Mouse (Mus musculus) hindbrain, postnatal 0 days (tissue): Measurements from ENCODE around the gene Mvk. TPM values are rescaled to one million over a fixed set of nuclear protein-coding genes. Genes with fewer than 3 reads are reported as not detected.

Experiments used
- ATAC-seq: fragments of 200-750 bp; cut with Nextera tagmentation; 2 replicates; pipeline ENCODE4 v1.8.0; 2017; ENCODE audit warnings: mild to moderate bottlenecking, moderate TSS enrichment, moderate library complexity
- DNase-seq: peaks from one replicate; pipeline ENCODE4 v3.0.0-alpha.2; 2015; ENCODE audit warnings: low spot score
- H3K27ac ChIP-seq: fragments of 300-500 bp; sonication (generic); 2 replicates; pipeline ENCODE4 v1.5.1; 2014; ENCODE audit warnings: mild to moderate bottlenecking
- H3K27me3 ChIP-seq: fragments of 300-500 bp; sonication (generic); 2 replicates; pipeline ENCODE4 v1.6.1; 2014; ENCODE audit warnings: low read length, mixed read lengths; ENCODE audit not compliant: insufficient read depth
- H3K36me3 ChIP-seq: fragments of 300-500 bp; sonication (generic); 2 replicates; pipeline ENCODE4 v1.6.1; 2014; ENCODE audit warnings: low read length, mixed read lengths; ENCODE audit not compliant: insufficient read depth
- H3K4me1 ChIP-seq: fragments of 300-500 bp; sonication (generic); 2 replicates; pipeline ENCODE4 v1.6.1; 2014; ENCODE audit warnings: antibody characterized with exemption, low read length, mixed read lengths; ENCODE audit not compliant: insufficient read depth
- H3K4me2 ChIP-seq: fragments of 300-500 bp; sonication (generic); 2 replicates; pipeline ENCODE4 v1.6.1; 2014; ENCODE audit warnings: low read depth, mild to moderate bottlenecking, low read length, moderate library complexity, mixed read lengths
- H3K4me3 ChIP-seq: fragments of 300-500 bp; sonication (generic); 2 replicates; pipeline ENCODE4 v1.5.1; 2014; ENCODE audit warnings: low read length
- H3K9ac ChIP-seq: fragments of 300-500 bp; sonication (generic); replicated peaks from 2 replicates; pipeline ENCODE4 v1.6.1; 2014; ENCODE audit warnings: mild to moderate bottlenecking, low read length, moderate library complexity, mixed read lengths
- H3K9me3 ChIP-seq: fragments of 300-500 bp; sonication (generic); 2 replicates; pipeline ENCODE4 v1.6.1; 2016; ENCODE audit warnings: low read length, mixed read lengths
- CTCF ChIP-seq: IDR thresholded peaks from 2 replicates; pipeline ENCODE4 v1.5.1; 2016; ENCODE audit warnings: antibody characterized with exemption, control low read depth, low read depth
- WGBS: fragments of 180-500 bp; shearing (Covaris S2); extraction: QIAGEN DNeasy Blood & Tissue Kit; methylation state at CpG from one replicate; pipeline ENCODE4 v1.1.7; 2014; 5-methylcytosine and 5-hydroxymethylcytosine counted together
- polyA plus RNA-seq: library from polyadenylated mRNA; unstranded; fragments of >200 nt; fragmentation: Nextera tagmentation; extraction: Ambion mirVana; gene quantifications from 2 replicates; pipeline ENCODE4 v1.2.1, GENCODE M21; 2015
- total RNA-seq: library from RNA; depleted of rRNA; stranded (reverse); fragments of >200 nt; gene quantifications from 2 replicates; pipeline ENCODE4 v1.2.3, GENCODE M21; 2014

The Mvk gene
- total and polyA plus RNA-seq, 2 experiments from 2014 or later, result 71.9 to 143 TPM

- DNase-seq (no peak), ATAC-seq (no peak)
- Histone ChIP-seq H3K9me3 (no peaks in the 10 kb centered on the region), H3K27me3 (no peaks in the 10 kb centered on the region), H3K27ac (no peak overlapping the region), H3K4me3 (no peak overlapping the region), H3K9ac (no peak overlapping the region), H3K4me1 (no peaks in the 10 kb centered on the region), H3K4me2 (no peak overlapping the region), H3K36me3 (no peaks in the 10 kb centered on the region)
- no peak for TF ChIP-seq CTCF
- 62% methylated on average over 12 of the region's 12 CpGs for WGBS
These were observed 34.2 kb downstream of the Mvk start for GRCm38 (mm10) chr5:114478267-114478666.

GRCm38 (mm10) chr5:114482587-114483011 is 38.5 kb downstream of the Mvk start:
- Histone ChIP-seq H3K9me3 (no peaks in the 10 kb centered on the region), H3K27ac (no peak overlapping the region), H3K9ac (no peak overlapping the region), H3K27me3 (no peaks in the 10 kb centered on the region), H3K4me1 (no peaks in the 10 kb centered on the region), H3K4me3 (no peak overlapping the region), H3K36me3 (no peaks in the 10 kb centered on the region), H3K4me2 (no peak overlapping the region)
- 6% methylated on average over 14 of the region's 14 CpGs for WGBS
- DNase-seq, result no peak
- ATAC-seq, result no peak
- TF ChIP-seq CTCF, result no peak

- no peaks in the 10 kb centered on the region for H3K4me1 ChIP-seq
- no peak for TF ChIP-seq CTCF
- no peak overlapping the region for H3K4me2 ChIP-seq
- ATAC-seq (no peak), DNase-seq (no peak)
- no peak overlapping the region for H3K4me3 ChIP-seq
- WGBS, result 91% methylated on average over 14 of the region's 14 CpGs
- no peaks in the 10 kb centered on the region for H3K9me3 ChIP-seq
- H3K36me3 ChIP-seq, result no peaks in the 10 kb centered on the region
- no peaks in the 10 kb centered on the region for H3K27me3 ChIP-seq
- H3K9ac ChIP-seq, result no peak overlapping the region
- no peak overlapping the region for H3K27ac ChIP-seq
These were observed 41.6 kb downstream of the Mvk start for GRCm38 (mm10) chr5:114485685-114486084.

- 74% methylated on average over 6 of the region's 6 CpGs for WGBS
- H3K4me2 ChIP-seq, result no peak overlapping the region
- H3K9ac ChIP-seq, result no peak overlapping the region
- H3K36me3 ChIP-seq, result no peaks in the 10 kb centered on the region
- no peaks in the 10 kb centered on the region for H3K9me3 ChIP-seq
- H3K4me1 ChIP-seq, result no peaks in the 10 kb centered on the region
- H3K27me3 ChIP-seq, result no peaks in the 10 kb centered on the region
- no peak for TF ChIP-seq CTCF
- H3K27ac ChIP-seq, result no peak overlapping the region
- H3K4me3 ChIP-seq, result no peak overlapping the region
- no peak for DNase-seq
- no peak for ATAC-seq
These were observed 45.5 kb downstream of the Mvk start for GRCm38 (mm10) chr5:114489570-114489969.

DNA sequence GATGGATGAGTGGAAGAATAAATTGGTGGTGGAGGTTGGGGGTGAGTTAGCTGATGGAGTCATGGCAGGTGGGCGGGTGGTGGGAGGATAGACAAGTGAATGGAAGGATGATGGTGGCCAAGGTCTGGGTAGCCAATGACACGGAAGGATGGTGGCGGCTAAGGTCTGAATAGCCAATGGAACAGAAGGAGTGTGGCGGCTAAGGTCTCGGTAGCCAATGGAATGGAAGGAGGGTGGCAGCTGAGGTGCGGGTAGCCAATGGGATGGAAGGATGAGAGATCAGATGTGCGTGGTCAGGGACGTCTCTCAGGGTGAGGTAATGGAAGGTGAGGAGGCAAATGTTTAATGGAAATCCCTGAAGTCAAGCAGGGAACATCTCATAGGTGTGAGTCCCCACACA is 46.2 kb downstream of the Mvk start:
- H3K9ac ChIP-seq, result no peak overlapping the region
- H3K4me2 ChIP-seq, result no peak overlapping the region
- H3K27me3 ChIP-seq, result no peaks in the 10 kb centered on the region
- no peak overlapping the region for H3K27ac ChIP-seq
- H3K4me3 ChIP-seq, result no peak overlapping the region
- TF ChIP-seq CTCF, result no peak
- DNase-seq, result no peak
- no peaks in the 10 kb centered on the region for H3K4me1 ChIP-seq
- no peak for ATAC-seq
- WGBS, result 94% methylated on average over 8 of the region's 8 CpGs
- H3K36me3 ChIP-seq, result no peaks in the 10 kb centered on the region
- H3K9me3 ChIP-seq, result no peaks in the 10 kb centered on the region

DNA sequence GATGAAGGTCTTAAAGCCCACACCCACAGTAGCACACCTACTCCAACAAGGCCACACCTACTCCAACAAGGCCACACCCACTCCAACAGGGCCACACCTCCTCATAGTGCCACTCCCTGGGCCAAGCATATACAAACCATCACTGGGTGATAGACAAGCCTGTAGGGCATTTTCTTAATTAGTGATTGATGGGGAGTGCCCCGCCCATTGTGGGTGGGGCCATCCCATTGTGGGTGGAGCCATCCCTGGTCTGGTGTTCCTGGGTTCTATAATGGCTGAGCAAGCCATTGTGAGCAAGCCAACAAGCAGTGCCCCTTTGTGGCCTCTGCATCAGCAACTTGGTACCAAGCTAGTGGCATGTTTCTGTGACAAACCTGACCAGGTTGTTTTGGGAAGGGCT is 50.7 kb downstream of the Mvk start:
- no peak overlapping the region for H3K4me2 ChIP-seq
- 25% methylated on average over 1 of the region's 1 CpGs for WGBS
- no peak overlapping the region for H3K4me3 ChIP-seq
- H3K9me3 ChIP-seq, result no peaks in the 10 kb centered on the region
- H3K27me3 ChIP-seq, result no peaks in the 10 kb centered on the region
- H3K9ac ChIP-seq, result no peak overlapping the region
- ATAC-seq (no peak), DNase-seq (no peak)
- H3K36me3 ChIP-seq, result no peaks in the 10 kb centered on the region
- TF ChIP-seq CTCF, result no peak
- H3K27ac ChIP-seq, result no peak overlapping the region
- H3K4me1 ChIP-seq, result no peaks in the 10 kb centered on the region

DNA sequence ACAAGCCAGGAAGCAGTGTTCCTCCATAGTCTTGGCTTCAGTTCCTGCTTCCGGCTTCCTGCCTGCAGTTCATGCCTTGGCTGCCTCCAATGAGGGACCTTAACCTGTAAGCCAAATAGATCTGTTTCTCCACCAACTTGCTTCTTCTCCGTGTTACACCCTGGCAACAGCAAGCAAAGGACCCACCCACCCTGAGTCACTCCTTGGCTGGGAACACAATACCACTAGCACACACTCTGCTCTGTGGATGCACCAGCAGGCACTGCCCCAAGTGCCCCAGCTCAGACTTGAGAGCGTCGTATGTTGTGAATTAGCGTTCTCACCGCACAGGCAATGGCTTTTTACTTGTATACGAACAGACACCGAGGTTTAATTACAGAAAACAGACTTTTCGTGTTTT is 57.2 kb downstream of the Mvk start:
- Histone ChIP-seq H3K4me3 (no peak overlapping the region), H3K27ac (no peak overlapping the region), H3K9ac (no peak overlapping the region), H3K27me3 (no peaks in the 10 kb centered on the region), H3K9me3 (no peaks in the 10 kb centered on the region), H3K4me1 (no peaks in the 10 kb centered on the region), H3K4me2 (no peak overlapping the region), H3K36me3 (no peaks in the 10 kb centered on the region)
- 63% methylated on average over 9 of the region's 9 CpGs for WGBS
- ATAC-seq (no peak), DNase-seq (no peak)
- TF ChIP-seq CTCF, result no peak

- Histone ChIP-seq H3K27me3 (no peaks in the 10 kb centered on the region), H3K9me3 (no peaks in the 10 kb centered on the region), H3K4me2 (no peak overlapping the region), H3K9ac (no peak overlapping the region), H3K4me3 (no peak overlapping the region), H3K27ac (no peak overlapping the region), H3K36me3 (no peaks in the 10 kb centered on the region), H3K4me1 (0 out of 2 replicates have a peak, but pooled peaks cover 4% of the 10 kb centered on the region)
- no peak for DNase-seq
- 65% methylated on average over 6 of the region's 6 CpGs for WGBS
- no peak for ATAC-seq
- no peak for TF ChIP-seq CTCF
These were observed 60.8 kb downstream of the Mvk start for GRCm38 (mm10) chr5:114504826-114505225.
